Mouse (Mus musculus): ENCODE measurements around the gene Enc1.

DNA sequence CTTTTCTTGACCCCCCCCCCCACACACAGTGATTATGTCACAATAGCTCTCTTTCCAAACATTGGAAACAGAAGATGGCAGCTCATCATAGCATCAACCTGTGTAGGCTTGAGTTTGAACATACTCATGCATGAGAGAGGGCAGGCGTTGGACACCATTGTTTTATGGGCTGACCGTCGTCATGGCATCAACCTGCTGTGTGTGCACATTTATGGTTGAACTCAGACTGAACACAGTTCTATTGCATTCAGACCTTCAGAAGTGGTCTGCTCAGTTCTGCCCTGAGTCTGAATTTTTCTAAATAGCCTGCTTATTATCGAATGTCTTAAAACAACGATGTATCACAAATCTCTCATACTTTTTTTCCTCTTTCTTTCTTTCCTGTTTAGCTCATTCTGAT is 9.2 kb downstream of the Enc1 start:
- TF ChIP-seq CTCF (IDR thresholded peaks at IDR 0.05), result no peak
- no peak for TF ChIP-seq EP300 (IDR thresholded peaks at IDR 0.05)
